Mouse (Mus musculus): ENCODE measurements at regions not wholly inside any gene's neighbourhood (a gene's known extent, or its start where the extent isn't known, plus 50 kb on each side); places are given as distances from the start of the nearest gene placed in this dataset.

DNA sequence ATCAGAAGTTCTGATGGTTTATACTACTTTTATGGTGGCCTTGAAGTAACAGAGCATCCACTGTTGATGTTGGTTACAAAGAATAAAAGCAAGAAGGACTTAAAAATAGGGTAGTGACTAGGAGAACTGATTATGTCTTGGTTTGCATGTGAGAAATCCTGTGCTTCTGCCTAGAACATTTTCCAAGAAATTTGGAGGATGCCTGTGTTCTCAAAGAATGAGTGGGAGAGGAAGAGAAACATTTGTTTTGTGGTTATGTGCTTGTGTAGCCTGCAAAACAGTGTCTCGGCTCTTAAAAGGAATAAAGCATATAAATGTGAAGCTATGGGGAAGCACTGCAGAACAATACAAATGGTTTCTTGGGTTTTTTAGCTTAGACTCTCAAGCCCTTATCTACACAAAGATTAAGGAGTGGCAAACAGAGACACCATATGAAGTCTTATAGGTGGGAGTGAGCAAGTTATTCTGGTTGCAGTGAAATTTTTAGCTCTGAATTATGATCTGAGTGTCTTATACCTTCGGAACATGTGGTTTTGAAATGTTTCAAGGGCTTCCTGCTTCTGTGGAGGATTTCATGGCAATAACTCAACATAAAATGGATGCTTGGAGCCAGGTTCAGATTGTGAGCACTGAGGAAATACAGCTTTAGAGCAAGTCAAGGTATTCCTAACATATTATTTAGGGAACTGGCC is 372.1 kb upstream of the Man1a start:
- no peak for DNase-seq

DNA sequence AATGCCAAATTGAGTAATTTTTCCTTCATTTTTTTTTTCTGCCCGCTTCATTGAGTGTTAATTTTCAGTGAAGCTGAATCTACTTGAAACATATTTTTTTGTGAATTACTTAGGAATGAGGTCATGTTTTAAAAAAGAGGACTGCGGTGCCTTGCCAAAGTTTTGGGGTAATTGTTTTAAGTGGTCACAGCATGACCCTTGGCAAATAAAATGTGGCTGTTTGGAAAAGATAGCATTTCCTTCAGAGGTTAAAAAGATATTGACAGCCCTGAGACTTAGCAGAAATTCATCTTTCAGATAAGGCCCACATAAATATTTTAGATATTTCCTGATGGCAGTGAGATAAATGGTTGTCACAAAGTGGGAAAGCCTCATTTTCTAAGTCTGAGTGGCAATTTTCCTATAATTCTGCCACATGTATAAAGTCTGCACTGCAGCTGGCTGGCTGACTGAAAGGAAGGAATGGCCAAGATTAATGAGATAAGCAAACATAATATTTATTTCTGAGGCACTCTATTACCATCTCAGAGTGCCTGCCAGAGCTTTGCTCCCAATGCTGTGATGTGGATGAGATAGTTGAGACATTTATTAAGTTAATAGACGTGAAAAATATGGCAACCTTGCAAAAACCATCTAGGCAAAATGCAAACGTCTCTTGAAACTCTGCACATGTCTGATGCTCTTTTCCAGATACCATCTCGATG is 327.0 kb upstream of the Man1a start:
- DNase-seq, result peak; percentile 0

DNA sequence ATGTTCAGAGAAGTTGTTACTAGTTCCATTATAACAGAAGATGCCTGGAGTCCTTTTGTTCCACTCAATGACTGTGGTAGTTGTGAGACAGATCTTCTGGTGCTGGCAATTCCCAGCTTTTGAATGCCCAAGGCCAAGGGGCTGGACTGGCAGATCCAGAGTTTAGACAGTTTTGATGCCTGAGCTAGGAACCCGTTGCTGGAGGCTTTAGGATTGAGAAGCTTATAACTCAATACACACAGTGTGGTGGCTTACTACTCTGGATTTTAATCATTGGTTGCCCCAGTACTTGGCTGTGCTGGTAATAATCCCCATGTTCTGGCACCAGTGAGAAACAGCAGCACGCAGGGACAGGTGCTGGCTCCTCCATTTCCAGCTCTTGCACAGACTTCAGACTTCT is 307.3 kb upstream of the Man1a start:
- no peak for DNase-seq

DNA sequence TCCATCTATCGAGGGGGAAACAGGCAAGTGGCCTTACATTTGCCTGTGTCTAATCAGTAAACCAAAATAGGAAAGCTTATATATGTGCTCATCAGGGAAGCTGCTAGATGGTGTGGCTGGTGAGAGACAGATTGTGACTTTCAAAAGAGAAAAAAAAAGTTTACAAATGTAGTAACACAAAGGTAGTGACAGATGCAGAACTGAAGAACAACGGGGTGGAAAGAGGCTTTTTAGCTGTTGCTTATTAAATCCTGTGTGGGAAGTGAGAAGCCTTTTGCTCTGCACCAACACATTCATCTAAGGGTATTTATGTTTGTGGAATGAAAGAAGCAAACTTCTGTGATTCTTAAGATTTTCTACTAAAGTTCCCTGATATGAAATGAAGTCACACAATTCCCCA is 305.1 kb upstream of the Man1a start:
- no peak for DNase-seq

DNA sequence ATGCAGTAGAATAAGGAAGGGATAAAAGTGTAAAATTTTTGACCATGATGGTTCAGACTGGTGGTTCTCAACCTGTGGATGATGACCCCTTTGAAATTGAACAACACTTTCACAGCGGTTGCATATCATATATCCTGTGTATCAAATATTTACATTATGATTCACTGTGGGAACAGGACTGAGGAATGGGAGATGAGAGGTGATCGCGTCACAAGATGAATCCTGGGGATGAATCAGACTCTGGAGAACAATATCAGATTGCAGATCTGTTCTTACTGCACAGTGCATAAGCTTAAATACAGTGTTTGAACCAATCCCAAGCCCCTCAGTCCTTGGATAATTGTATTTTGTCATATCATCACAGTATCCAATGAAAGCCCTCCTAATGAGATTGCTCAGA is 292.7 kb upstream of the Man1a start:
- DNase-seq, result no peak

DNA sequence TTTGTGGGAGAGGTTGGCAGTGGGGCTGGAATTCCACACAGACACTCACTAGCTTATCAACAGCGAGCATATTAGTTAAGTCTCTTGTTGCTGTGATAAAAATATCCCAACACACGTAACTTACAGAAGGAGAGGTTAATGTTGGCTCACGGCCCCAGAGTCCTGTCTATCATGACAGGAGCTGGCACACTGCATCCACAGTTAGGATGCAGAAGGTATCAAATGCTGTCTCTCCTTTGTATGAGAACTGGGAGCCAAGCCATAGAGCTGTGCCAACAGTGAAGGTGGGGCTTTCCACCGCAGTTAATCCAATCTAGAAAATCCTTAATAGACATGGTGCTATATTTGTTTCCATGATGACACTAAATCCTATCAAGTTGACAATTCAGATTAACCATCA is 288.9 kb upstream of the Man1a start:
- no peak for DNase-seq

DNA sequence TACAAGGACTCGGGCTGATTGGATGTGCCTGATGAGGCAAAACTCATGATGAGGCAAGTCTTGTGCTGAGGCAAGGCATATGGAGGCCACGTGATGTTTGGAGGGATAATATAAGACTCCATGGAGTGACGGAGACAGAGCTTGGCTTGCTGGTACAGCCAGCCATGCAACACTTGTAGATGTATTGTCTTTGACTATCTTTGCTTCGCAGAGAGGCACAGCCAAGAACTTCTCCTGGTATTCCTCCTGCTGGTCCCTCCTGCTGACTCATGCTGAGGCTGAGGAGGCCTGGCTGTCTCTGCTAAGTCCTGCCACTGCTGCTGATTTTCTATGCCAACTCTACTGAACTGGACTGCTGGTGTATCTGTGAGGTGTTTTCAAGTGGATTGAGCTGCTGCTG is 260.8 kb upstream of the Man1a start:
- DNase-seq, result no peak
